Mouse (Mus musculus): ENCODE measurements around the gene Pih1d1.

- TF ChIP-seq TAL1 (IDR thresholded peaks at IDR 0.05; ENCODE audit: low read length) (no peak), GATA1 (IDR thresholded peaks at IDR 0.05; ENCODE audit: low read length) (no peak)
Observed at GRCm38 (mm10) chr7:45124224-45125143, 29.6 kb upstream of the Pih1d1 start, which contains the start of gene Rps11.
